Mouse (Mus musculus) embryo, embryonic 11.5 days (tissue): ENCODE measurements around the gene Msh5.
"Not testable (repeated sequence)": the region's sequence is repeated elsewhere in the genome, so short reads cannot be mapped to it uniquely, and the experiment has no call there.

Experiments
- DNase-seq: peaks from one replicate; pipeline ENCODE4 v3.0.0-alpha.2; 2012; ENCODE audit warnings: low read depth, low spot score

Msh5 gene

DNA sequence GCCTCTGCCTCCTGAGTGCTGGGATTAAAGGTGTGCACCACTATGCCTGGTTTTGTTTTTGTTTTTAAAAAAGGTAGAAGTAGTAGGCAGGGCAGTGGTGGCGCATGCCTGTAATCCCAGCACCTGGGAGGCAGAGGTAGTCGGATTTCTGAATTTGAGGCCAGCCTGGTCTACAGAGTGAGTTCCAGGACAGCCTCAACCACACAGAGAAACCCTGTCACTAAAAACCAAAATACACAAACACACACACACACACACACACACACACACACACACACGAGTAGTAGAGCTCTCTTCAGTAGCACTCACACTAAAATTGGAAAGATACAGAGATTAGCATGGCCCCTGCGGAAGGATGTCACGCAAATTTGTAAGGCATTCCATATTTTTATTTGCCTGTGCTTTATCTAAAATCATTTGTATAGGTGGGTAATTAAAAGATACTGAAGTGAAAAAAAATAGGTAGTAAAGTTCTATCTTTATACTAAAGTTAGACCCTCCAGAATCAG lies 2.4 kb upstream of the Msh5 start:
- no peak for DNase-seq

DNA sequence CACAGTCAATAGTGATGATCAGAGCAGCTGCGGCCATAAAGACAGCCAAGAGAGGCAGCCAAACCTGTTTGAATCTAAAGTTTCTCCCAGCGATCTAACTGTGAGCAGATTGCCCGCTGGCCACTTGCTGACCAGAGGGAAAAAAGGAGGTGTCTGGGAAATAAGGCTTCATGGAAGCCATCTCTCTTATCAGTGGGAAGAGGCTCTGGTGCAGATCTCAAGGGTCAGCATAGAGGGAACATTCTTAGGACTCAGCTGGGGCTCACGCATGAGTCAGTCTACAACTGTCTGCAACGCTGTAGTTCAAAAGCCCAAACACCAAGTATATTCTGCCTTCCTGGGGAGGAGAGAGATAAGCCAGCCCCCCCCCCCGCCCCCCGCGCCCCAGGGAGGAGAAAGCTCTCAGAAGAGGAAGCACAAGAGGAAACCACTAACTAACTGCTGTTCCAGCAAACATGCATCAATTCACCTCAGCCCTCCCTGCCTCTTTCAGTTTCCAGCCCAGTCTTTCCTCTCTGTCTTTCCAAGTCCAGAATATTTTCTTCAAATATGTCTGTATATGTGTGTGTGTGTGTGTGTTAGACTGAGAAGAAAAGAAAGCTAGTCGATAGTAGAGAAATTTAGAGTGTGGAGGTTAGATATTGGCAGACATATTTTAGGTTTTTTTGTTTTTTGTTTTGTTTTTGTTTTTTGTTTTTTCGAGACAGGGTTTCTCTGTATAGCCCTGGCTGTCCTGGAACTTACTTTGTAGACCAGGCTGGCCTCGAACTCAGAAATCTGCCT lies 1.8 kb upstream of the Msh5 start:
- DNase-seq = no peak

DNA sequence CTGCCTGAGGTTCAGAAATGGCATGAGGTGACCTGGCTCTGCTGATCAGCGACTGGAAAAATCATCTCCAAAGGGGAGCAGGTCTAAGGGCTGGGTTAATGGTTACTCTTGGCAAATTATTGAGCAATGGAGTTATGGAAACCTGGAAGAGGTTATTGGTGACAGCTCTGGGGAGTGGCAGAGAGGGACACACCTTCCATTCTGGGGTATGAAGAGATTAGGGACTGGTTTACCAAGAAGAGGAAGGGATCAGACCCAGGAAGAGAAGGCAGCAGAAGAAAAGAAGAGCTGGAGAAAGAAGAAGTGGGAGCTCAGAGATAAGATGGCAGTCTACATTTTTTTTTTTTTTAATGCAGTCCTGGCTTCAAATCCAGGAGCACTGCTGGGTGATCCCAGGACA lies 1.1 kb upstream of the Msh5 start:
- DNase-seq = no peak

DNA sequence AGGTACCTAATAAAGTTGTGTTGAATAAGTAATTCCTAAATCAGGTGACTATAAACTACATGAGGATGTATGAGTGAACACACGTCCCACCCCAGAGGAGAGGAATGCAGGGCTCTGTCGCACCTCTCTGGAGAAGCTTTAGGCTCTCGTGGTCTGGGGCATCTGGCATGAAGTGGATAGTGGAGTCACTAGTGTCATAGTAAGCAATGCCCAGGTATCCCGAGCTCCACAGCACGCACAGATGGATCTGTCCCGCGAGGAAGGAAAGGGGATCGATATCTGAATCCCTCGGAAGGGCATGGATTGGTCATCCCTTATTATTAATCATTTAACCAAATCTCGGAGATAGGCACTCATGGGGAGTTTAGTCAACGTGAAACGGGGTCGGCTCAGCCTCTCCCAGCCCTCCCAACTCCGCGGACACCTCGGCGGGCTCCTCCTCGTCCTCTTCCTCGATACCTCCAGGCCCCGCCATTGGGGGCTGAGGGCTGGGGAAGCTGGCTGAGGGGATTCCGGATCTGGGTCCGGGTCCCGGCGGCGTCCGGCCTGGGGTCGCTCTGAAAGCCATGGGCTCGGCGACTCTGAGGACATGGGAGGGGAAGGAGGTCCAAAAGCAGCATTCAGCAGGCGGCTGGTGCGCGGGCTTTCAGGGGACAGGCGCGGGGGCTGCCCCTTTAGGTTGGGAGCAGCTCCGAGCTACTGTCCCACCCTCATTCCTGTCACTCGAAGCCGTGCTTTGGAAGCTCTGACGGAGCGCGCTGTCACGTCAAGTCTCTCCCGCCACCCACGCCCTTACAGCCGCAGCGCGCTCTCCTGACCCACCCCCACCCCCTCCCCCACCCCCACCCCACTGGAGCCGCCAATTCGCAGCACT lies 501 bp downstream of the Msh5 start:
- no peak for DNase-seq

DNA sequence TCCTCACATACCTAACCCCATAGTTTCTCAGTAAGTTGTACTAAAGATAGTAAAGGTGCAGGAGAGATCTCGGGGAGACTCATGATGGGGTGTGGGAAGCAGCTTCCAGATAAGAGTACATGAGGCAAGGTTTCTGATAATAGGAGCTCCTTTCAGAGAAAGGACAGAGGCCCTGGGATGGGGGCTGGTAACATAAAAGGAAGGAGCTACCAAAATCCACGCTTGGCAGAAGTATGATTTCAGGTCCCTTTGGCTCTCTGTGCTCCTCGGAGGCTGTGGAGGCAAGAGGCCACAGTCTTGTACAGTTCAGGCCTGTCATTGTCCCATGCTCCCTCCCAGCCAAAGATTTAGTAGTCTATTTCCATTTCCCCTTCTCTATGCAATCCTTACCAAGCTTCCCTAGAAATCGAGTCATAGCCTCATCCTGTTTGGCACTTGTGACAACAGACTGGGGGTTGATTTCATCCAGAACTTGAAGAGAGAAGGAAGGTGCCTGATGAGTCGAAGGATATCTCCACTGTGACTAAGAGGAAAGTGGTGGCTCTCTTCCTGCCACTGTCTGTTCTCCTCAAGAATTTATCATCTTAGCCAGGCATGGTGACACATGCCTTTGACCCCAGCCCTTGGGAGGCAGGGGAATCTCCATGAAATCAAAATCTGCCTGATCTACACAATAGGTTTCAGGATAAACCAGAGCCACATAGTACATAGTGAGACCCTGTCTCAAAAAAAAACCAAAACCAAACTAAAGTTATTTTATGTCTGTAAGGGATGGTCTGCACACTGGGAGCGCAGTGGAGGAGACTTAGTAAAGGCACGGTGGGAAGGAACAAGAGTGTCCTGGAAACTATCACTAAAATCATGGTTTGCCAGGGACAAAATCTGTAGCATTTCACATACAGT lies 1.4 kb downstream of the Msh5 start:
- no peak for DNase-seq

DNA sequence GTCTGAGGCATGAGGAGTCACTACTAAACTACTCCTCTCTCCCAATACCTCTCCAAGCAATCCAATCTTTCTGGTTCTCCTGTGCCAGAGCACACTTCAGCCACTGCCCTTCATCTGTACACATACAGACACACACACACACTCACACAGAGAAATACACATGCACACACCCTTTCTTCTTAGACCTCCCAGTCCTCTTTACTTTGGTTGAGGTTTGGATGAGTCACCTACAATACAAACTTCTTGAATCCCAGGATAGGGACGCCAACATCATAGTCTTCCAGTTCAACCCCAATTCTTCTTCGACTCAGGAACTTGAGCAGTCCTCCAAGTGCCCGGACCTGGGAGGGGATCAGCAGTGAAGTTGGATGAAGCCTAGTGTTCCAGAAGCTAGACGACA lies 2.8 kb downstream of the Msh5 start:
- no peak for DNase-seq

DNA sequence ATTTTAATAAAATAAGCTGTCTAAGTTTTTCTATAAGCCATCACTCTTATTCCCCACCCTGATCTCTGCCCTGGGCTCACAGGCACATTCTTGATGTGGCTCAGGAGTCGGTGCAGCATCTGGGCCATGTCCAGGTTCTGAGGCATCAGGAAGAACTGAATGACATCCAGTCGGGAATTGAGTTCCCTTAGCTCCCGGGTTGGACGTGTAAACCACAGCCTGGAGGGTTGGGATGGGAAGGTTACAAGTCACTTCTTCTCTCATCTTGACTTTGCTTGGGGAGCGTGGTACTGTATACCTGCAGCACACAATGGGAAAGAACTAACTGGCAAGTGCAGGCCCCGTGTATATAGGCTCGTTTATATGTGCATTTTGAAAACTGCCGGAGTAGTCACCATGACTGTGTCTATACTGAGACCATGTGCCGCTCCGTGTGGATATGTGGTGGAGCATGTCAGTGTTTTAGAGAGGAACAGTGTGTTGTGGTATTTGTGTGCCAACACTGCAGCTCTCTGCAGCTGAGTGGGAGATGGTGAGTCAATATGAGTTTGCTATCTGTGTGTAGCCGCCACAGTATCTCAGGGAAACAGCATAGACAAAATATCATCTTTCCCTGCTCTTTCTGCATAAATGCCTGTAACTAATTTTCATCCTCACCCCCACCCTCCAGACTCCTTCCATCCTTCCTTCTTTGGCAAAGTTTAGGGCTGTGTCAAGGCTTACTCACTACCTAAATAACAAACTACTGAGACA lies 7.2 kb downstream of the Msh5 start:
- no peak for DNase-seq

DNA sequence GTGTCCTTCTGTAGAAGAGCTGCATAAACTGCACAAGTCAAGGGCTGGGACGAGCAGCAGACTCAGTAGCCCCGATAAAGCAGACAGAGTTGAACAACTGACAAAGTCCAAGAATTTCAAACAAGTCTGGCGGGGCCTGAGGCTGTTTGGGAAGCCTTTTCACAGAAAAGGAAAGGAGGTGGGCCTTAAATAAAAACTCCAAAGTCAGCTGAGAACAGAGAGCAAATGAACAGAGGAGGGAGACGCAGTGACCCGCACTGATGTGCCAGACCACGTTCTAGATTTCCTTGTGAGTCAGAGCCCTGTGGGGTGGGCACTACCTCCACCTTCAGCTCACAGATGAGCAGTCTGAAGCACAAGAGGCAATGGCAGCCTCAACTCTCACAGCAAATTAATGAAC lies 11.6 kb downstream of the Msh5 start:
- DNase-seq = no peak

DNA sequence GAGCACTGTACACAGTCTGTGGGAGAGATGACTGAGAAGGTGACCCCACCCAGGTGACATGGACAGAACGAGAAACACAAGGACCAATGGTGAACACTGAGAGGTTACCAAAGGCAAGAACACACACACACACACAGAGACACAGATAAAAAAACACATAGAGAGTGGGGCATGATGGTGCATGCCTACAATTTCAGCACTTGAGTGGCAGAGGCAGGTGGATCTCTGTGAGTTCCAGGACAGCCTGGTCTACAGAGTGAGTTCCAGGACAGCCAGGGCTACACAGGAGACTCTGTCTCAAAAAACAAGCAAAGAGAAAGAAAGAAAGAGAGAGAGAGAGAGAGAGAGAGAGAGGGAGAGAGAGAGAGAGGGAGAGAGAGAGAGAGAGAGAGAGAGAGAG lies 12.8 kb downstream of the Msh5 start:
- not testable (repeated sequence) for DNase-seq

GRCm38 (mm10) chr17:35032323-35032870 lies 14.1 kb downstream of the Msh5 start:
- no peak for DNase-seq

- DNase-seq = no peak
Measured at GRCm38 (mm10) chr17:35031880-35032279, 14.7 kb downstream of the Msh5 start.

GRCm38 (mm10) chr17:35031272-35031671 lies 15.3 kb downstream of the Msh5 start:
- no peak for DNase-seq

GRCm38 (mm10) chr17:35029691-35030532 lies 16.6 kb downstream of the Msh5 start:
- no peak for DNase-seq

GRCm38 (mm10) chr17:35028315-35028714 lies 18.2 kb downstream of the Msh5 start:
- no peak for DNase-seq

GRCm38 (mm10) chr17:35027277-35028068 lies 19.1 kb downstream of the Msh5 start, which contains the start of gene Sapcd1:
Gene Sapcd1 (minus strand): TSS chr17:35028016.
- DNase-seq = no peak

GRCm38 (mm10) chr17:35026206-35026605 lies 20.3 kb downstream of the Msh5 start:
- DNase-seq = no peak

DNA sequence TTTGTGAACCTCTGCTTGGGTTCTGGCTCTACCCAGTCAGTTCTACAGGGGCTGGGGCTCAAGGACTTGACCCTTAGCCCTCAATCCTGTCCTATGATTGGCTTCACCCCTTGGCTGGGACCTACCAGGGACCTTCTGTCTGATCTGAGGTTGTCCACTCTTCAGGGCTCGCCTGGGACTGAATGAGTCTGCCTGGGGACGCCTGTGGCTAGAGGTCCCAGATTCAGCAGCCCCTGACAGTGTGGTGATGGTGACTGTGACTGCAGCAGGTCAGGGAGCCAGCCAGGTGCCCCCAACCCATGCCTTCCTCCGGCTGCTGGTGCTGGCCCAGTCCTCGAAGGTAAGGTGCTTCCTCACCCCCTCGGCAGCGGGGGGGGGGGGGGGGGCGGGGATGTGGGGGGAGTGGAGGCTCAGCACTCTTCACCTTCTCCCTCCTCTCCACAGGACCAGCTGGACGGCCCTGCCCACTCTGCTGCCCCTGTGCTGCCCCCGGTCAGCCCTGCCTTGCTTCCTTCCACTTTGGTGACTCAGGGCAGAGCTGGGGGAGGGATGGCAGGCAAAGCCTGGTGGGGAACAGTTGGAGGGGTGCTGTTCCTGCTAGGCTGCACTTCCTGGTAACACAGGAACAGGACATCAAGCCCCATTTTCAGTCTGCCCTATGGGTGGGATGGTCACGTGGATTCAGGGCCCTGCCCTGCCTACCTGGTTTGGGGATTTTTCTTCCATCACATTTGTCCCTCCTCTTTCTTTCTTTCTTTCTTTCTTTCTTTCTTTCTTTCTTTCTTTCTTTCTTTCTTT lies 21.7 kb downstream of the Msh5 start:
- no peak for DNase-seq

- DNase-seq = no peak
Measured at GRCm38 (mm10) chr17:35024261-35024660, 22.3 kb downstream of the Msh5 start.
